Mouse (Mus musculus) left cerebral cortex, adult 18-20 months (tissue): Measurements from ENCODE around the gene Hyal1. TPM values are rescaled to one million over a fixed set of nuclear protein-coding genes. Genes with fewer than 3 reads are reported as not detected.
A peak's percentile ranks its signal among the peaks of the same experiment; 100 is the strongest.

Experiments
- DNase-seq, 2 experiments: peaks; one replicate each; pipeline ENCODE4 v3.0.0; 2021 to 2022; ENCODE audit warnings: low spot score in 2 of 2, mixed read lengths in 1 of 2
- long read RNA-seq, 2 experiments: library from polyadenylated mRNA; stranded (forward); transcript quantifications; one replicate each; pipeline ENCODE4 v2.0.0; 2021
- total RNA-seq, 2 experiments: library from RNA; stranded (reverse); gene quantifications; 2 replicates each; pipeline ENCODE4 v1.2.3; 2021

Gene Hyal1
- total RNA-seq: 1 to 10 TPM; 6.3 to 7.2 TPM
- long read RNA-seq, experiment 1, transcript Hyal1-205 (1 exons, 2,078 nt): major isoform, 5 of 7 reads
- long read RNA-seq, experiment 1, partial matches to known transcripts: 0 of 7 reads
- long read RNA-seq, experiment 1, other reads (novel, unspliced or antisense): 1 of 7 reads
- long read RNA-seq, experiment 2, partial matches to known transcripts: 0 of 2 reads
- long read RNA-seq, experiment 2, other reads (novel, unspliced or antisense): 1 of 2 reads

DNA sequence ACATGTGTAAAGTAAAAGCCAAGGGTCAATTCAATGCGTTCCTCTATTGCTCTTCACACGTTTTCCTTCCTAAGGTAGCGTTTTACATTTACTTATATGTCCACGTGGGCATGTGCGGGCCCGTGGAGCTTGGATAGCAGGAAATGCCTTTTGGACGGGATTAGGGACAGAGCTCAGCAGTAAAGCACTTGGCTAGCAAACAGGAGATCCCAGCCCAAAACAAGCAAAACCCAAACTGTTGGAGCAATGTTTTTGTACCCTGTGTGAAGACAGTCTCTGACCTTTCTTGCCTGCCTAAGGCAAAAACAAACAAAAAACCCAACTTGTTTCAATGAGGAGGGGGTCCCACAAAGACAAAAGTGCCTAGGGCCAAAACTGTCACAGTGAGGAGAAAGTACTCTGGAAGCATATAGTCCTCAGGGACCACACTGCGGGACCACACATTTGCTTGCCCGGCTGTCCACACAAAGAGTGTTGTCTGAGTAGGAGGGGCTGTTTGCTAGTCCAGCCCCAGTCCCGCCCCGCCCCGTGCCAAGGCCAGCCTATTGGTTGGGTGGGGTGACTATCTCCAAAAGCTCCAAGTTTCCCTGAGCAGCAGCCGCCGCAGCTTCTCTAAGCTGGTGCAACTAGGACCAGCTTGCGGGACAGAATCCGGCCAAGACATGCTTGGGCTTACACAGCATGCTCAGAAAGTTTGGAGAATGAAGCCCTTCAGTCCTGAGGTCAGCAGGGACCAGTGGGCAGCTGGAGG, at the start of gene Hyal1:
Hyal1 (plus strand) TSS at position 571 of the 751 bp plus-strand sequence.
- DNase-seq: no peak

DNA sequence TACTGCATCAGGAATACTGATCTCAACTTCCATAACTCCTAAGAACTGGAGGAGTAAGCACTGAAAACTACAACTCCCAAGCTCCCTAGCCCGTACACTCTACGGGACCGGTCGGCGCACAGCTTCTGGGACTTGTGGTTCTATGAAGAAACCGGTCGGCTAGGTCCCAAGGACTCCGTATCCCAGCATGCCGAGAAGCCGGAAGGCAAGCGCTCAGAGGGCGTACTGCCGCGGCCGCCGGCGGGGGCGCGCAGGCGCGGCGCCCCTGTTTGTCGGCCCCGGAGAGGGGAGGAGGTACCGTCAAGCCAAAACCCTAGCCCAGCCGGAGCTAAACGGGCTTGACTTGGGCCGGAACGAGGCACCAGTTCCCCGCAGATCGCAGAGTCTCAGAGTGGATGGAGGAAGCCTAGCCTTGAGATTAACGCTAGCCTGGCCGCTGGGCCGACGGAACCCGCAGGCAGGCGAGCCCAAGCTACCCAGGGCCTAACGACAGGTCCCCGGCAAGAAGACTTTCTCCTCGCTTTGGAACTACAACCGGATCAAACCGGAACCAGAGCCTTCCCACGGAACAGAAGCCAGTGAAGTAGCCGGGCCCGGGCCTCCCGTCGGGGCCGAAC, 42.8 kb upstream of the Hyal1 start, which contains the start of gene Tmem115:
Tmem115 (plus strand) TSS at position 155 of the 617 bp plus-strand sequence.
- peak; percentile 88 to 94 for DNase-seq

DNA sequence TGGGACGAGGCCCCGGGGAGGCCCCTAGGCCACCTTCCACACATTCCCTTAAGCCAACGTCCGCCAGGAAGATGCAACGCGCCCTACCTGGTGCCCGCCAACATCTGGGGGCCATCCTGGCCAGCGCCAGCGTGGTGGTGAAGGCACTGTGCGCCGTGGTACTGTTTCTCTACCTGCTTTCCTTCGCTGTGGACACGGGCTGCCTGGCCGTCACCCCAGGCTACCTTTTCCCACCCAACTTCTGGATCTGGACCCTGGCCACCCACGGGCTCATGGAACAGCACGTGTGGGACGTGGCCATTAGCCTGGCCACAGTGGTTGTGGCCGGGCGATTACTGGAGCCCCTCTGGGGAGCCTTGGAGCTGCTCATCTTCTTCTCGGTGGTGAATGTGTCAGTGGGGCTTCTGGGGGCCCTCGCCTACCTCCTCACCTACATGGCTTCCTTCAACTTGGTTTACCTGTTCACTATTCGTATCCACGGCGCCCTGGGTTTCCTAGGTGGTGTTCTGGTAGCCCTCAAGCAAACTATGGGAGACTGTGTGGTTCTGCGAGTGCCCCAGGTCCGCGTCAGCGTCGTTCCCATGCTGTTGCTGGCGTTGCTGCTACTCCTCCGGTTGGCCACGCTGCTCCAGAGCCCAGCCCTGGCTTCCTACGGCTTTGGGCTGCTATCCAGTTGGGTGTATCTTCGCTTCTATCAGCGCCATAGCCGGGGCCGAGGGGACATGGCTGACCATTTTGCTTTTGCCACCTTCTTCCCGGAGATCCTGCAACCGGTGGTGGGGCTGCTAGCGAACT, 42.1 kb upstream of the Hyal1 start:
- no peak for DNase-seq

DNA sequence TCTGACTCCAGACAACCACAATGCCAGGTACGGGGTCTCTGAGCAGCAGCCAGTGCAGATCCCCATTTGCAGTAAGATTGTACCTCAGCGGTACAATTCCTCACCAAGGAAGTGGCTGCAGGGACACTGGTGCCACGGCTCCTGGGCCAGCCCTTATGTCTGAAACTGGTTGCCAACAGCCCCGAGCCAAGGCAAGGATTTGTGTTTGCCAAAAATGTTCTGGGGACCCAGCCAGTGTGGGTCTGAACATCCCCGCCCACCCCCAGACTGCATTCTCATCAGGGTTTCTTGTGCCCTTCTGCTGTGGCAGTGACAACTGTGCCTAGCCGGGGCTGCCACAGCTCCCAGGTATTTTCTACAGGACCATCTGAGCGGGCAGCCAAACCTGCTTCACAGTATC, 38.5 kb upstream of the Hyal1 start:
- no peak for DNase-seq

DNA sequence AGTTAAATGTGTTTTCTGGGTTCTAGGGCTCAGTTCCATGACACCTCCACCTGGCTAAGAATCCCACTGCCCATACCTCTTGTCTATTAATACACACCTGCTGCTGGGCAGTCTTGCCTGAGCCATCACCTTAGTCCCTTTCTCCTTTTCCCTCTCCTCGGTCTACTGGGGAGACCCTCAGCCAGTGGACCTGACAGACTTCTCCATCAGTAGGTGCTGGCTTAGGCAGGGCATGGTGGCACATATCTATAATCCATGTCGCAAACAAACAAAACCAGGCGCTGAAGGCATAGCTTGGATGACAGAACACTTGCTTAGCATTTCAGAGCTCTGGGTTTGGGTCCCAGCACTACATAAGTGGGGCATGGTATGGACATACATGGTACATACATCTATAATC, 38.0 kb upstream of the Hyal1 start:
- DNase-seq: no peak

DNA sequence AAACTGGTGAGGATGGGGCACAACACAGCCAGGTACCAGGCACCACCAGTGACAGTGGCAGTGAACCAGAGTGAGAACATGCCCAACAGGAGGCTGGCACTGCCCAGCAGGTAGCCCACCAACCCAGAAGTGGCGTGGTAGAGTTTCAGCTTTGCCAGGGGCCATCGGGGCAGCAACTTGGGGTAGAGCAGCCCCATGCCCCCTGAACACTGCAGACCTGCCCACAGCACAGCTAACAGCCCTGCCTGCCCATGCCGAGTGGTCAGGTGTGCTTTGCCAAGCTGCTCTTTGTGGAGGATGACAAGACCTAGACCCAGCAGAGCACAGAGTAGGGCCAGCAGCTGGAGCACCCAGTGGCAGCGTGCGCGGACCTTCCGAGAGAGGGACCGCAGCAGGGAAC, 36.8 kb upstream of the Hyal1 start:
- DNase-seq: no peak

DNA sequence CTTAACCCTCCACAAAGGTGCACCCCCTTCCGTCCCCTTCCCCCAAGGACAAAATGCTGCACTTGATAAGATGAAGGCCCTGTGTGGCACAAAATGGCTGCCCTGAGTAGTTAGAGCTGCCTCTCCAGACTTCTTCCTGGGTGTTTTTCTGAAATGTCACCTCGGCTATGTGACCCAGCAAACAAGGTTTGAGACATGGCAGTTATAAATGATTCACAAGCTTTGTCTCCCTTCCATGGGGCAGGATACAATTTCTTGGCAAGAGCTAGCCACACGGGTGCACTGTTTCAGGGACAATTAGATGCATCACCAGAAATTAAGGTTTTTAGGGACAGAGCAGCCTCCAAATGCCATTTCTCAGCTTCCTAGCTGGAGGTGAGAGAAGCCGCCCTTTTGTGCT, 36.3 kb upstream of the Hyal1 start:
- DNase-seq: no peak

DNA sequence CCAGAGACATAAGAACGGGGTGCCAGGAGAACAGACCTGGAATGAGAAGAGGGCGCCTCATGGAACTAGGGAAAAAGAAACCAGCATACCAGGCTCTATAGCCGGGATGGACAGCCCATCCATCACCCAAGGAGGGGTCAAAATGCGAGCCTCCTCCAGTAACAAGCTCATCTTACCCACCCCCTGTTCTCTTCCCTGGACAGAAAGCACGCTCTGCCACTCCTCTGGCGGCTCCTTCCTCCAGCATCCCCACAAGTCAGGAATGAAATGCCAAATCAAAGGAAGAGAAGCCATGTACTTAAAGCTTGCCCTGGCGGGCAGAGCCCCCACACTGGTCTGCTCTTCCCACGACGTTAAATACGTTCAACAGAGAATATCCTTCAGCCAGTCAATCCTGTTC, 35.7 kb upstream of the Hyal1 start:
- DNase-seq: no peak

DNA sequence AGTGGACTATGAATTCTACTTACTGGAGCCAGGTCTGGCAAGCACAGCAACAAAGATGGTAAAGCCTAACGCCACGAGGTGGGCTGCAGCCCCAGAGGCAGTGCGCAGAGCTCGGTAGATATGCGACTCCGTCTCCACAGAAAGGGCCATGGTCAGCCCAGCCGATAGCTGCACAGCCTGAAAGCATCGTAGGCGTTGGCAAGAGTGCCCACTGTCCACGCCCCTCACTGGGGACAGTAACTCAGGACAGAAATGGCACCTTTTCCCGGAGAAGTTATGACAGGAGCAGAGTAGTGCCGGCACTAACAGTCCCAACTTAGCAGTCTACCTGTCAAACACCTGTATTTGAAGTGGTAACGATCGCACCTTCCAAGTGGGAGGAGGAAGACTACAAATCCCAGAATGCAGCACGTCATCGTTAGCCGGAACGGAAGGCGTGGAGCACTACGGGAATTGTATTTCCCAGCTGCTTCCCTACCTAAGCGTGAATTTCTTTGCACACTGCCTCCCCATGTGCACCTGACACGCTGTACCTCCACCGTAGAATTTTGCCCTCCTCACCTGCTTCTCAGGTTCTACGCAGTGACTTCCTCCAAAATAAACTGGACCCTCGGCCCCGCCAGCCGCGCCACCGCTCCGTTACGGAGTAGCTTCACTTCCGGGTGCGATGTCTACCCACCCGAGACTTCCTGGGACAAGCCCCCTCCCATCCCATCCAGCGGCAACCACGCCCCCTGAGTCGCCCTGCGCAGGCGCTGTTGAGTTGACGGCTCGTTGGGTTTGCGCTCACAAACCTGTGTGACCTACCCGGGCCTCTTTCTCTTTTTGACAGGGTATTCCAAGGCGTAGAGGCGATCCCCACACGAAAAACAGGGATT, 35.0 kb upstream of the Hyal1 start, which contains the start of the genes Cyb561d2 and Nprl2:
Cyb561d2 (minus strand) TSS at position 720 of the 878 bp plus-strand sequence.
Nprl2 (plus strand) TSS at position 753 of the 878 bp plus-strand sequence.
- DNase-seq: peak; percentile 92 to 95

DNA sequence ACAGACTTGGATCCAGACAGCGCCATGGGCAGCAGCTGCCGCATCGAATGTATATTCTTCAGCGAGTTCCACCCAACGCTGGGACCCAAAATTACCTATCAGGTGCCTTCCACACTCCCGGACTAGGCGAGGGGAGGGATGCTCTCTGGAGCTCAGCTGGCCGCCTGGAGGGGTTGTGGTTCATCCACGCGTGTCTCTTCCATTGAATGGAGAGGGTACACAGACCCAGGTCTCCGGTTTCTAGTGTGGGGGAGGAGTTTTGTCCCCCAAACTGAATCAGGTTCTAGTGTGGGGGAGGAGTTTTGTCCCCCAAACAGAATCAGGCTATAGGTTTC, 34.4 kb upstream of the Hyal1 start:
- DNase-seq: no peak

DNA sequence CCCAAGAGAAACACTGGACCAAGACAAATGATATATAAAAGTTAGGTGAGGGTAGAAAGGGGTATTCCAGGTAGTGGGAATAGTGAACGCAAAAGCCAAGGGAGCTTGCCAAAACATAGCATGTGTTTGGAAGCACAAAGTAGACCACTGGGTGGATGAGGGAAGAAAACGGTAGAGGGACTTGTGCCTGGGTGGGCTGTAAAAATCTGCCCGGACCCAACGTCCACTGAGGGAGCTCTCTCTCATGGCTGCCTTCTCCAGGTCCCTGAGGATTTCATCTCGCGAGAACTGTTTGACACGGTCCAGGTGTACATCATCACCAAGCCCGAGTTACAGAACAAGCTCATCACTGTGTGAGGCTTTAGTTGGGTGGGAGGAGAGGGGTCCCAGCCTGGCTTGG, 34.0 kb upstream of the Hyal1 start:
- DNase-seq: no peak

DNA sequence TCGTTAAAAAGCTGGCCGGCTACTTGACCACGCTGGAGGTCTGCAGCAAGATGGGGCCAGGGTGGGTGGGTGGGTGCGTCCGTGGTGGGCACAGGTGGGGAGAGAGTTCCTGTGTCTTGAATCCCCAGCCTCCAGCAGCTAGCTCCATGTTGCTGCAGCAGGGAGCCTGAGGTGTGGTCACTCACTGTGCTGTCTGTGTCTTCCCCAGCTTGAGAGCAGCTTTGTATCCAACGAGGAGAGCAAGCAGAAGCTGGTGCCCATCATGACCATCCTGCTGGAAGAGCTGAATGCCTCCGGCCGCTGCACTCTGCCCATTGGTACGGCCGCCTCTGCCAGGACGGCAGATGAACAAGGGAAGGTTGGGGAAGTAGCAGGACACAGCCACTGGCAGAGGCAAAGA, 33.4 kb upstream of the Hyal1 start:
- no peak for DNase-seq

DNA sequence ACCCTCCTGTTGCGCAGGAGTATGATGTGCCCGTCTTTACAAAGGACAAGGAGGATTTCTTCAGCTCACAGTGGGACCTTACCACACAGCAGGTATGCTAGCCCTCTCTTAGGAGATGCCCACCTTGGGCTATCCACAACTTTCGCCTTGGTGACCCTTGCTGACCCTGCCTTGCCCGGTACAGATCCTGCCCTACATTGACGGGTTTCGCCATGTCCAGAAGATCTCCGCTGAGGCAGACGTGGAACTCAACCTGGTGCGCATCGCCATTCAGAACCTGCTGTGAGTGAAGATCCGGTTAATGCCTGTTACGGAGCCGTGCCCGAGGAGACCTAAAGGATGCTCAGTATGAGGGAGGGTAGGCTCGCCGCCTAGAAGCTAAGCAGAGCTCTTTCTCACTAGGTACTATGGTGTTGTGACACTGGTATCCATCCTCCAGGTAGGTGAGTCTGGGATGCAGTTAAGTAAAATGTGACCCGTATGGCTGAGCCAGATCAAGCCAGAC, 32.5 kb upstream of the Hyal1 start:
- no peak for DNase-seq

DNA sequence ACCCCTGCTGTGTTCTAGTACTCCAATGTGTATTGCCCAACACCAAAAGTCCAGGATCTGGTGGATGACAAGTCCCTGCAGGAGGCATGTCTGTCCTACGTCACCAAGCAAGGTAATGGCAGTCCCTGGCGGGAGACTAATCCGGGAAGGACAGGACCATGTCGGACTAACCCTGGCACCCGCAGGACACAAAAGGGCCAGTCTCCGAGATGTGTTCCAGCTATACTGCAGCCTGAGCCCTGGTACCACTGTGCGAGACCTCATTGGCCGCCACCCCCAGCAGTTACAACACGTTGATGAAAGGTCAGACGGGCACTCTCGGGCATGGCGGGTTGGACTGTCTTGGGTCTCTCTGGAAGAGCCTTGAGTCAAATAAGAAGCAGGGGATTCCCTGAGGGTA, 32.0 kb upstream of the Hyal1 start:
- DNase-seq: no peak

DNA sequence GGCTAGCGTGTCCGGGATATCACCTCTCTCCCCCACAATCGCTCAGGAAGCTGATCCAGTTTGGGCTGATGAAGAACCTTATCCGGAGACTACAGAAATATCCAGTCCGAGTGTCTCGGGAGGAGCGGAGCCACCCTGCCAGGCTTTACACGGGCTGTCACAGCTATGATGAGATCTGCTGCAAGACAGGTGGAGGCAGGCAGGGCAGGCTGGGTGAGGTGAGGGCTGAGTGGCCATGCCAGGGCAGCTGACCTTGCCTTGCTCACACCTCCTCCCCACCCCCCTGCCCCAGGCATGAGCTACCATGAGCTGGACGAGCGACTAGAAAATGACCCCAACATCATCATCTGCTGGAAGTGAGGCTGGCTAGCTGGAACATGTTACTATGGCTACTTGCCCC, 31.5 kb upstream of the Hyal1 start:
- no peak for DNase-seq

DNA sequence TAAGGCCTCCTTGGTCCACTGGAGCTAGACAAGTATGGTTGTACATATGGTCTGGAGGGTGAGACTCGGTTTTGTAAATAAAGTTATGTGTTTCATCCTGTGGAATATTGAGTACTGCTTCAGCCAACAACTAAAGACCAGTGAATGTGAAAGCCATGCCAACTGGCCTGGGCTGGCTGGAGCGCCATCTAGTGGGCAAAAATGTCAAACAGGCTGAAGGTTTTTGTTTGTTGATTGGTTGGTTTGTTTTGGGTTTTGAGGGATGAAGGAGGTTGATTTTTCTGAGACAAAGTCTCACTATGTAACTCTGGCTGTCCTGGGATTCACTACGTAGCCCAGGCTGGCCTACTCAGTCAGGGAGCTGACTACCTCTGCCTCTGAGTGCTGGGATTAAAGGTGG, 31.1 kb upstream of the Hyal1 start:
- DNase-seq: peak in 1 of 2 experiments; percentile 77

DNA sequence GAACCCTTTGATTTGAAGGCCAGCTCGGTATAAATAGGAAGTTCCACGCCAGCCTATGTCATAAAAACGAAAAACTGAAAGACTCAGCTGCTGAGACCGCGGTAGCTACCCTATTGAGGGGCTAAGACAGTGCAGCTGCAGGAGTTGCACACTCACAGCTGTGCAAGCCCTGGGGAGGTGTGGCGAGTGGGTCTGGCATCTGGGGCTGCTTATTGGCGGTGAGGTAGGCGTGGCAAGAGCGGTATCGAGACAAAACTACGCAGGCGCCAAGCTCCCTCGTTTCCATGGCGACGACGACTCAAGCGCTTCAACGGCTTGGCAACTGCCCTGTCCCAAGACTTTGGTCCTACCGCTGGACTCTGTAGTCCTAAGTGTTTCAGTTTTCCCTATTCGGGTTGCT, 29.7 kb upstream of the Hyal1 start, which contains the start of gene Zmynd10:
Zmynd10 (plus strand) TSS at position 273 of the 400 bp plus-strand sequence.
- DNase-seq: peak; percentile 86 to 91

DNA sequence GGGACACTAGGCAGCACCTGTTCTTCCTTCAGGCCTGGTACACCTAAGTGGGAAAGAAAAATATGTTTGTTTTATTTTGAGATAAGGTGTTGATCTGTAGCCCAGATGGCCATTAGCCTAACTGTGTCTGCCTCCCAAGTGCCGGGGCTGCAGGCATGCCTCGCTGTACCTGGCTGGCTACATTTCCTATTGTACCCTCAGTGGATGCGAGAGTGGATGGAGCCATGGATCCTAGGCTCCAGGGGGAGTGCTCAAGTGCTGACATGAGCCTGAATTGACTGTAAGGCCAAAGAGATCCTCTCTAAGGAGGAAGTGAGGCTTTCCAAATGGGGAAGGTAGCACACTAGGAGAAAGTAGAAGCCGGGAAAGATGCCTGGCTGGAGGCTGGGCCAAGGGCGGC, 28.8 kb upstream of the Hyal1 start:
- DNase-seq: no peak

DNA sequence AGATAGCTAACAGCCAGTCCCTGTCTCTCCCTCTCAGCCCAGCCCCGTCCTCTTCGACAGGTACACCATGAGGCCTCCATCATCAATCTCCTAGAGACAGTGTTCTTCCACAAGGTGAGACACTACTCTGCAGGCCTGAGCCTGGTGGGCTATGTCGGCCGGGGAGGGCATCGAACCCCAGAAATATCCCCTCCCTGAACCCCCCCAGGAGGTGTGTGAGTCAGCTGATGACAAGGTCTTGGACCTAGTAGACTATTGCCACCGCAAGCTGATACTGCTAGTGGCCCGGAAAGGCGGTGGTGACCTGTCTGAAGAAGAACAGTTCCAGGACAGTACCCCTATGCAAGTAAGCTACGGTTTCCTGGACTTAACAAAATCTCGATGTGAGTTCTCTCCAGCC, 27.9 kb upstream of the Hyal1 start:
- no peak for DNase-seq
